Mouse (Mus musculus) adrenal gland (tissue): Measurements from ENCODE around the gene Nipal3.

Experiments
- intact Hi-C: fragments of 180-260 bp; cut with DNase I; formaldehyde crosslinking; loops from one replicate; pipeline ENCODE4 v1.15.1; 2025
- long read RNA-seq, 2 experiments: library from polyadenylated mRNA; unstranded; transcript quantifications; one replicate each; pipeline ENCODE4 v2.0.0; 2020; ENCODE audit warnings: borderline replicate concordance in 1 of 2; ENCODE audit not compliant: insufficient replicate concordance in 1 of 2

The Nipal3 gene
- long read RNA-seq, experiment 1, full-length matches to known transcripts: 2 of 5 reads
- long read RNA-seq, experiment 1, partial matches to known transcripts: 0 of 5 reads
- long read RNA-seq, experiment 1, other reads (novel, unspliced or antisense): 3 of 5 reads
- long read RNA-seq, experiment 2: 0 reads

GRCm38 (mm10) chr4:135494521-135495396, at the start of gene Nipal3, which contains the start of gene Stpg1:
TSS of gene Nipal3 (minus strand) at chr4:135495038.
TSS of gene Stpg1 (plus strand) at chr4:135494790.
- intact Hi-C loops: loop anchor here (5.0 kb wide), 1 partner anchor 52 kb away; no protein-coding TSS in a partner anchor

- intact Hi-C loops: no loop called here
Observed at GRCm38 (mm10) chr4:135544284-135544683, 49.4 kb upstream of the Nipal3 start.

GRCm38 (mm10) chr4:135540057-135540456, 45.2 kb upstream of the Nipal3 start:
- intact Hi-C loops: no loop called here

- intact Hi-C loops: no loop called here
Observed at GRCm38 (mm10) chr4:135539056-135539455, 44.2 kb upstream of the Nipal3 start.

- intact Hi-C loops: no loop called here
Observed at GRCm38 (mm10) chr4:135535021-135535420, 40.2 kb upstream of the Nipal3 start.

GRCm38 (mm10) chr4:135533001-135533400, 38.2 kb upstream of the Nipal3 start:
- intact Hi-C loops: no loop called here

GRCm38 (mm10) chr4:135531771-135532613, 37.2 kb upstream of the Nipal3 start:
- intact Hi-C loops: no loop called here

- intact Hi-C loops: no loop called here
Observed at GRCm38 (mm10) chr4:135531236-135531635, 36.4 kb upstream of the Nipal3 start.

GRCm38 (mm10) chr4:135530270-135530669, 35.4 kb upstream of the Nipal3 start:
- intact Hi-C loops: no loop called here

- intact Hi-C loops: no loop called here
Observed at GRCm38 (mm10) chr4:135526039-135526710, 31.3 kb upstream of the Nipal3 start.

- intact Hi-C loops: no loop called here
Observed at GRCm38 (mm10) chr4:135525057-135525456, 30.2 kb upstream of the Nipal3 start.

GRCm38 (mm10) chr4:135523939-135524338, 29.1 kb upstream of the Nipal3 start:
- intact Hi-C loops: no loop called here

- intact Hi-C loops: no loop called here
Observed at GRCm38 (mm10) chr4:135520421-135520820, 25.6 kb upstream of the Nipal3 start.

- intact Hi-C loops: no loop called here
Observed at GRCm38 (mm10) chr4:135518135-135518534, 23.3 kb upstream of the Nipal3 start.

GRCm38 (mm10) chr4:135516351-135517316, 21.8 kb upstream of the Nipal3 start:
- intact Hi-C loops: loop anchor here (1.0 kb wide), 1 partner anchor 152 kb away; no protein-coding TSS in a partner anchor

- intact Hi-C loops: no loop called here
Observed at GRCm38 (mm10) chr4:135514925-135515324, 20.1 kb upstream of the Nipal3 start.

- intact Hi-C loops: no loop called here
Observed at GRCm38 (mm10) chr4:135513865-135514264, 19.0 kb upstream of the Nipal3 start.

GRCm38 (mm10) chr4:135509515-135509914, 14.7 kb upstream of the Nipal3 start:
- intact Hi-C loops: loop anchor here (2.0 kb wide), 1 partner anchor 157 kb away; no protein-coding TSS in a partner anchor

- intact Hi-C loops: loop anchor here (2.0 kb wide), 1 partner anchor 158 kb away; no protein-coding TSS in a partner anchor
Observed at GRCm38 (mm10) chr4:135508419-135509039, 13.7 kb upstream of the Nipal3 start.
